Mouse (Mus musculus): ENCODE measurements around the gene Sprtn.

Gene Sprtn

DNA sequence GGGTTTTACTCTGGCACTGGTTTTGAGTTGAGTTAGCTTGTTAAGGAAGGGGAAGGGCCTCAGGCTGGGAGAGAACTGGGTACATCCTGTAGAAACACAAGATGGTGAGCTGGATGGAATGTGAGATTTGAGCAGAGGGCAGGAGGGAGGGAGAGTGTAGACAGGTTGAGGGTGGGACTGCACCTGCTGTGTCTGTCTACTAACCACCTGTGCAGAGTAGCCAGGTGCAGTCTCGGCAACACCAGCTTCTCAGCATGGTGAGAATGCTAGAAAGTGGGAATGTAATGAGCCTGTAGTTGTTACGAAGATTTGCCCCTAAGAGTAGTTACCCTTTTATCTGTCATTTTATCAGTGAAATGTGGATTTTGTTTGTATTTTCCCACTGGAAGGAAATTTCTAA lies 7.8 kb downstream of the Sprtn start:
- DNase-seq: no peak

DNA sequence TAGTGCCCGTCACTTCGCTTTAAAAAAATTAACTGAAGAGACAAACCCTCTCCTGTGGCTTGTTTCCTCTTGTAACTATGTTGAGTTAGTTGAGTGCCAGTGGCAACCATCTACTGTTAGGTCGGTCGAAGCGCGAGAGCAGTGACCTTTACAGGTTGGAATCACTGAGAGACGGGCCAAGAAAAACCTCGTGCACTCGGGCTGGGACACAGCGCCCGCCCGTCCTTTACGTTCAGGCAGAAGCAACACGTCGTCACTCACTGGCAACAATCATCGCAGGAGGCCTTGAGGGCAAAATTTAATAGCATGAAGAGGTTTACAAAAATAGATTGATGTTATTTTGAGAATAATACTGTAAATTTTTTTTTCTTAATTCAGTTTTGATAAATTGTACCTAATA lies 12.2 kb downstream of the Sprtn start:
- no peak for DNase-seq

- peak; percentile 77 to 79 for DNase-seq
Observed at GRCm38 (mm10) chr8:124910349-124910748, 12.7 kb downstream of the Sprtn start.

- no peak for DNase-seq
Observed at GRCm38 (mm10) chr8:124911938-124912872, 14.5 kb downstream of the Sprtn start.

DNA sequence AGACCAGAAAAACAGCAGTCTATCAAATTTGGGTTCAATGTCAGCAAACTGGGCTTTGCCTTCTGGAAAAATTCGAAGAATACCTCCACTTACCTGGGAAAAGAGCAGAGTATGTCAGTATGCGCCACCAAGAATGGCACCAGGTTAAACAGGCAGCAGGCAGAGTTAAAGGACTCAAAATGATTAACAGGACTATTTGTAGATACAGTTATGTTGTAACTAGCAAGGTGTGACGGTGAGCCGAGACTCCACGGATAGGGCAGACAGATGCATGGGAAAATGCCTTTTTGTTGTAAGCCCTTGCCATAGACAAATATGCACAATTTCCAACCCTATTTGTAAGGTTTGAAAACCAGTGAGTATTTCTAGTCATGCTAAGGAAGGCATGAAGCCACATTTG lies 16.4 kb downstream of the Sprtn start:
- no peak for DNase-seq

DNA sequence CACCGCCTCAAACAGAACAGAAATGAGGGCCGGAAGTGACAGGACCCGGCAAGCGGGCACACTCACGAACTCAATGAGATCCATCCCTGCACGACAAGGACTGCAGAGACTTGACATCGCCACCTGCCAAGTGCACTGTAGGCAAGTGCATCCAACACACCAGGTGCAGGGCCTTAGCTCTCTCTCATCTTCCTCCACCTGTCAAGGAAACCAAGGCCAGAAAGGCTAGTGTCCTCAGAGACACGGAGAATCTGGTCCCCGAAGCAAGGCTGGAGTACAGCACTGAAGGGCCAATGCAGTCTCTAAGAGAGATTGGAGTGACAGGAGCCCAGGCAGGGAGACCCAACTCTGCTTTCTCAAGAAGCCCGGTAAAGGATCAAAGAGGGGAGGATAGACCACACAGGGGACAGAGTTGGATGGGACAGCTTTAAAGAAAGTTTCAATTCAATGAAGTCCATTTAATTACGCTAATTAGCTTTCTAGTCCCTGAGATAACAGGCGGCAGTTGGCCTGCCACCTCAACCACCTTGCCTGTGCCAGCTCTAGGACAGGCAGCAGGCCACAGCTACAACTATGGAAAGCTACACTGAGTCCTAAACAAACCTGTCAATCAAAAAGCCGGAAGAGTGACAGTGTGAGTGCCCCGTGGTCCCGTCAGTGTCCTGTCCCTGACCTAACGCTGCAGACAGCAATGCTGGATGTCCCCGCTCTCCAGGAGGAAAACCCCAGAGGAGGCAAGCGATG lies 20.2 kb downstream of the Sprtn start:
- peak; percentile 33 to 42 for DNase-seq

DNA sequence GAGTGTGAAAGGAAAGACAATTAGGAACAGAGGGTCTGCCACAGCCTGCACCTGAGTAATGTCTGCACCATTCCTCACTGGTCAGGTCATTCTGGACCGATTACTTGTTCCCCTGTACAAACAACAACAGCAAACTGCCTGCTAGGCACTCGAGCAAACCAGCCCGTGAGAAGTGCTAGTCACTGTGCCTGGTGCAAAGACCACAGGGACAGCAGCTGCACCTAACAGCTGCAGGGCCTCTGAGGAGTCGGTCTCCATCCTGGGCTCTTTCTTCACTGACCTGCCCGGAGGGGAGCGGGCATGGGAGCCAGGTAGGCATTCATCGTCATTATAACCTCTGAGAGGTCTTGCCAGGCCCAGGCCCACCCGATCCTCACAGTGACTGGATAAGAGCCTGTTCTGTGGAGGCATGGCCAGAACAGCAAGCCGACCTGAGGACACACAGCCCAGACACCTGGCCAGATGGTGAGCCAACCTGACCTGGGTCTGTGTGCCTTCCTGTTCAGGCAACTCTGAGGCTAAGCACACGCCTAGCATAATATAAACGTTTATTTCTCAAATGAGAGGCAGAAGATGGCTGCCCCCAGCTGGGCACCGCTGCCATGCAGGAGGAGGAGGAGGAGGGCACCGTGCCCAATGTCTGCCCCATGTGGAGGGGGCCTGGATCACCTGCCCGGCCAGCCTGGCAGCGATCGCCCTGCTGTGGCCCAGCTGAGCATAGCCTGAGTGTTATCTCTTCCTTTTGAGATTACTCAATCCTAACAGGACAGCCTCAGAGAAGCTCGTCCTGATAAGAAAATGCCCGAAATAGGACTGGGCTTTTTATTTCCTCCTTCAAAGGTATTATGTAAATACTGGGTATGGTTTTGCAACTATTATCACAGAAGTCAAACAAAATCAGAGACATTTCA lies 23.9 kb downstream of the Sprtn start:
- peak in 1 of 2 experiments; percentile 58 for DNase-seq

DNA sequence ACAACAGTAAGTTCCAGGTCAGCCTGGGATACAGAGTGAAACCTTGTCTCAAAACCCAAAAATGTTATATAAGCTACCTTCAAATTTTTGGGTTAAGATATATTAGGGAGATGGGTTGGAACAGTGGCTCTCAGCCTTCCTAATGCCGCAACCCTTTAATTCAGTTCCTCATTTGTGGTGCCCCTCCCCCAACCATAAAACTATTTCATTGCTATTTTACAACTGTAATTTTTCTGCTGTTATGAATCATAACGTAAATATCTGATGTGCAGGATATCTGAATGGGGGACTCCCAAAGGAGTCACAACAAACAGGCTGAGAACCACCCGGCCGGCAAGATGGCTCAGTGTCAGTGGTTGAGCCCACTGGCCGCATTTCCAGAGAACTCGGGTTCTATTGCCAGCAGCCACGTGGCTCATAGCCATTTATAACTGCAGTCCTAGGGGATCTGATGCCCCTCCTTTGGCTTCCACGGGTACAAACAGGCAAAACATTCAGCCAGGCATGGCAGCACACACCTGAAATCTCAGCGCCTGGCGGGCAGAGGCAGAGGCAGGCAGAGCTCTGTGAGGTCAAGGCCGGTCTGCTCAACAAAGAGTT lies 24.9 kb downstream of the Sprtn start:
- DNase-seq: peak in 1 of 2 experiments; percentile 49

DNA sequence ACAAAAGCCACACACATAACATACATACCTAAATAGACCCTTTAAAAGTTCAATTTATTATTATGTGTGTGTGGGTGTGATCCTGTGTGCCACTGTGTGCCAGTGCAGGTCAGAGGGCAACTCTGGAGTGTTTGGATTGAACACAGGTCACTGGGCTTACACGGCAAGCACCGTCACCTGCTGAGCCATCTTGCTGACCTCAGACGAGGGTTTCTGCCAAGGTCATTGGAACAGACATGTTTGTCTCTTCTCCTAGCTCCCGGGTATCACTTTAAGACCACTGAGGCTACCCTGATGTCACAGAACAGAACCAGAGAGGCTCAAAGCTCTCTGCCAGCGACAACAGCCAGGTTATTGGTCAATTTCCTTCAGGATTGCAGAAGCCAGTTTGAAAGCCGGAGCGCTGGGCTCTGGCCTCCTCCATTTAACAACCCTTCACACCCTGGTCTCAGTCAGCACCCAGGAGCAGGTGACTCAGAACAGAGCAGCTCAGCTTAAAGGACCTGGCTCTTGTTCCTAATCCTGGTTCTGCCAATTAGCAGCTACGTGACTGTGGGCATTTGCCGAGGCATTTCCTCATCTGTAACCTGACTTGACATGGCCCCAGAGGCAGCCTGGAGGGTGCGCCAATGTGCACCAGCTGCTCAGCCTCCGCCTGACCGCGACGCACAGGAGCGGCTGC lies 26.4 kb downstream of the Sprtn start:
- peak; percentile 57 to 58 for DNase-seq

DNA sequence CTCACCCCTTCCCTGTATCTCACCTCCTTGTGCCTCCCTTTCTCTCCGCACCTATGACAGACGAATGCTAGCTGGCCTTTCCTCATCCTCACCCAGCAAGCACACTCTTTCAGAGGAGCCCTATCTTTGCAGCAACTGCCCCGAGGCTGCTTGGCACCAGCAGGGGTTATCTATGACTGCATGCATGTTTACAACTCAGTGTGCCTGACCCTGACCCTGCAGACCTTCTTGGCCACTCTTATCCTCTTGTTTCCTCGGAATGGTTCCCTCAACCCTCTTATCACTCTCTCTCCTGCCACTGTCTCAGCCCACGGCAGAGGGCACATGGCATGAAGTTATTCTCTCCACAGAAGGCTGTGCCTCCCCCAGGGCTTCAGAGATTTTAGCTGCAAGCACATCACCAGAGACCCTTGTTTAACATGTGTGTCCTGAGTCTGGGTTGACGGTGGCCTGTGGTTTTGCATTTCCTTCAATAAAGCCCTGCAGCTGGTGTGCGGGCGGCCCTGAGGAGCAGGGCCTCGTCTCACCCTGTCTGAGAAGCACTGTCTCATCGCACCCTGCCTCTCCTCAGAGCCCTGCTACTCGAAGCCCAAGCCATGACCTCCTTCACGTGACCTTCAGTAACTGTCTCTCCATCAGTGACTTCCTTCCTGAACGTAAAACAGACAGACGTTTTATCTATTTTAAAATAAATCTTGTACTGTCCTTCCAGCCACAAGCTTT lies 28.0 kb downstream of the Sprtn start:
- no peak for DNase-seq

DNA sequence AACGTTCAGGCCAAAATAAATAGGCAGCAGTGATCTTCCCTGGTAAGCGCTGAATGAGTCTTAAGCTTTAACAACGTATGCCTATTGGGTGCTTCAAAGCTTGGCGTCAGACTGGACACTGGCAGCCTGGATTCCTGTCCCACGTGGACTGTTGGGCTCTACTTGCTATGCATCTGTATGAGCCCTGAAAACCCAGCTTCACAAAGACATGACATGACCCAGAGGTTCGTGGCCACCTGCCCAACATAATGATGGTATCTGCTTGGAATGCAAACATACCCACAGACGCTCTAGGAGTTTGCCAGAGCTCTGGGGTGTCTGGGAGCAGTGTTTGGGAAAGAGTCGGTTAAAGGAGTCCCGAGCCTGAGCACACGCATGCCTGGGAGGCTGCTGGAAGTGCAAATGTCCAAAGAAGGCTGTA lies 28.7 kb downstream of the Sprtn start:
- peak in 1 of 2 experiments; percentile 18 for DNase-seq

DNA sequence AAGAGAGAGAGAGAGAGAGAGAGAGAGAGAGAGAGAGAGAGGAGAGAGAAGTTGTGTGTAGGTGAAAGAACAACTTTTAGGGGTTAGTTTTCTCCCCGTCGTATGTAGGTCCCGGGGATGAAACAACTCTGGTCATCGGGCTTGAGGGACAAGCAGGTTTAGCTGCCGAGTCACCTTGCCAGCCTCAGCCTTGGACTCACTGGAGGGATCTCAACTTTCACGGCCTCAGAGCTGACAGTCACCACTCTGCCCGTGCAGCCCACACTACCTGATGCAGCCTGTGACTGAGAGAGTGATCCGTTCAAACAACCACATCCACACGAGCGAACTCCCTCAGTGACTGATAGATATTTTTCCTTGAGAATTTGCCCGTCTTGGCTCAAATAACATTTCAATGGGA lies 31.3 kb downstream of the Sprtn start:
- DNase-seq: no peak

DNA sequence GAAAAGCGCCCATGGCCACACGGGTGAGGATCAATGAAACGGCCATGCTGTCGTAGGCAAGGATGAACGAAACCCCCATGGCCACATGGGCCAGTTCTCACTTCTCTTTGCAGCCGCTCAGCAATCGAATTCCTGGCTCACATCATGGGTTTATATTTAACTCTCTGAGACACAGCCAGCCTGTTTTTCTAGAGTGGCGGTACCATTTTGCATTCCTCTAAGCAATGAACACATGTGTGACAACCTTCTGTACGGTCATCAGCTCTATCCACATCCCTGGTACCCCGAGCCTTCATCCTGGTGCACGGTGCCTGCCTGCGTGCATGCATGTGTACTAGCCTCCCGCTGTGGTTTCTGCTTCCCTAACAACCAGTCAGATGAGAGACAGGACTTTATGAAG lies 32.4 kb downstream of the Sprtn start:
- DNase-seq: peak in 1 of 2 experiments; percentile 21

DNA sequence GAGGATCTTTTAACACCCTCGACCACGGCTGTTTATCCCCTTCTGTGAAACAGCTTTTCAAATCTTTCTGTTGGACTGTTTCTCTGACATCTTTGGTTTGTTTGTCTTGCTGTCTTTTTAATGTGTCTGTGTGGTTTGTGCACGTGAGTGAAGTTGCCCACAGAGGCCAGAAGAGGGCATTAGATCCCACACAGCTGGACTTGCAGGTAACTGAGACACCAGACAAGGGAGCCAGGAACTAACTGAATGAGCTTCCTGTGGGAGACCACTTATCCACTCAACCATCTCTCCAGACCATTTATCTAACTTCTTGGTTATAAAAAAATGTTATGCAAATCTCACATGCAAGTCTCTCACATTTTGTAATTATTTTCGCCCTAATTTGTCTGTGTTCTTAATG lies 33.0 kb downstream of the Sprtn start:
- DNase-seq: no peak

DNA sequence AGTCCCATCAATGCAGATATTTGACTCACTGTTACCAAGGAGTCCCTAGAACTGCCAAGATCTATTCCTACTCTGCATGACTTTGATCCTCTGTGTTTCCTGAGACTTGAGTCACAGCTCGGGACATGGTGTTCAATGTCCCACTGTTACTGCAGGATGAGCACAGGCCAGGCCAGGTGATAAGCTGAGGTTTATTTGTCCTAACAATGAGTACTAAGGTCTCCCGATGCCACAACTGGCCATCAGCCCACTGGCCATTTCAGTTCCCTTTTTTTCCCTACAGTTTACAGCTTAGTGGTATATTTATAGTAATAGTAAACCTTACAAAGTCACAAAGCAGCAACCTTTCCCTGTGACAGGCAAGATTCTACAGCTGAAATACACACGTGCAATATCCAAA lies 34.7 kb downstream of the Sprtn start:
- no peak for DNase-seq

GRCm38 (mm10) chr8:124935116-124935515 lies 37.4 kb downstream of the Sprtn start:
- DNase-seq: no peak

DNA sequence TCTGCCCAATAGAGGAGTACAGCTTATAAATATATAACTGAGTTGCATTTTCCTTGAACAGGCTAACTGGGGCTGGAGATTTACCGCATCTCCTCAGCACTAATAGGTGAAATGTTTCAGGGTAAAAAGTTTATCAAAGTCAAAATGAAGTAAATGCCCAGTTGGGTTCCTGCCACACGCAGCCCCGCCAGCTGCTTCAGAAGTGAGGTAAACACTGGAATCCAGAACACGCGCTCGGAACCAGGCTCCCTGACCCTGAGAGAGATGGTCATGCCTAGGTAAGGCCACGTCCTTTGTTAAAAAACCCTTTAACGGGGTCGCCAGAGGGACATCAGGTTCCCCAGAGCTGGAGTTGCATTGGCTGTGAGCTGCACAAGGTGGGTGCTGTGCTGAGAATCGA lies 39.0 kb downstream of the Sprtn start:
- no peak for DNase-seq

- no peak for DNase-seq
Observed at GRCm38 (mm10) chr8:124937293-124937692, 39.6 kb downstream of the Sprtn start.

- DNase-seq: no peak
Observed at GRCm38 (mm10) chr8:124943801-124944200, 46.1 kb downstream of the Sprtn start.

GRCm38 (mm10) chr8:124944406-124944805 lies 46.7 kb downstream of the Sprtn start:
- no peak for DNase-seq
